Mouse (Mus musculus) heart, postnatal 25 days (tissue): Measurements from ENCODE around the gene Usmg5. TPM values are rescaled to one million over a fixed set of nuclear protein-coding genes. Genes with fewer than 3 reads are reported as not detected.

Experiments
- DNase-seq: peaks from one replicate; pipeline ENCODE4 v3.0.0; 2022; ENCODE audit warnings: low spot score
- intact Hi-C: fragments of 180-260 bp; cut with DNase I; formaldehyde crosslinking; loops from one replicate; pipeline ENCODE4 v1.15.1; 2025
- total RNA-seq, 2 experiments: library from RNA; stranded (reverse); gene quantifications; 2 replicates each; pipeline ENCODE4 v1.2.3; 2021

Usmg5 gene
- total RNA-seq, 2 experiments from 2014 or later, result 2,458 to 2,607 TPM

DNA sequence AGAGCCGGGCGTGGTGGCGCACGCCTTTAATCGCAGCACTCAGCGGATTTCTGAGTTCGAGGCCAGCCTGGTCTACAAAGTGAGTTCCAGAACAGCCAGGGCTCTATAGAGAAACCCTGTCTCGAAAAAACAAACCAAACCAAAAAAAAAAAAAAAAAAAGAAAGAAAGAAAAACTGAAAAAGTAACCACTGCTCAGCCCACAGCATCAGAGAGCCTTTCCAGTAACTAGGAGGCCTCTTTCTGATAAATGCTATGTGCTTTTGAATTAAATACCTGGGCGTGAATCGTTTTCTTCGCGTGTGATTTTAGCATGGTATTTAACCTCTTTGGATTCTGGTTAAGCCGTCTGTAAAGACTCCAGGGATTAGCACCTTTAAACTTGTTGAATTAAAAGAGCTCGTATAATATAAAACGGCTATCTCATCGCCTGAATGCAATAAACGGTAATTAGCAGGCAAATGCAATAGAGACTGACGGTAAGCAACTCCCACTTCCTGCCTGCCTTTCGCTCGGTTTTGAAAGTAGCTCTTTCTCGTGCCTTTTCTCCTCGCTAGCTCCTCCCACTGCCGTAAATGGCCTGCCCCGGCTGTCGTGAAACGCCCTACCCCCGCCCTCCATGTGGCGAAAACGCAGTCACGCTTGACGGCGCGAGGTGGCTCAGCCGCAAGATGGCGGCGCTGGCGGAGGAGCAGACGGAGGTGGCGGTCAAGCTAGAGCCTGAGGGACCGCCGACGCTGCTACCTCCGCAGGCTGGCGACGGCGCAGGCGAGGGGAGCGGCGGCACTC is 23.2 kb downstream of the Usmg5 start, which contains the start of gene Taf5:
Gene Taf5, plus strand, starts transcription at position 651 of the 787 bp plus-strand sequence.
- intact Hi-C loops, result no loop called here
- peak; percentile 93 for DNase-seq

DNA sequence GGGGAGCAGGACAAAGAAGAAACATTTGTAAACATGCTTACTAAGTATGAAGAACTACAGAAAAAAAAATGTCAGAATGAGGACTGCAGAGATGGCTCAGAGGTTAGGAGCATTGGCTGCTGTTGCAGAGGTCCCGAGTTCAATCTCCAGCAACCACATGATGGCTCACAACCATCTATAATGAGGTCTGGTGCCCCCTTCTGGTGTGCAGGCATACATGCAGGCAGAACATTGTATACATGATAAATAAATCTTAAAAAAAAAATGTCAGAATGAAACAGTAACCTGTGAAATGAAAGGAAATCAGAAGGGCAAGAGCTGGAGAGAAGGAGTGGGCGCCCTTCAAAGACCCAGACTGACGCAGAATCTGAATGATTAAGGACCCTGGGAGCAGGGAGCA is 24.6 kb downstream of the Usmg5 start:
- DNase-seq, result no peak
- intact Hi-C loops, result no loop called here

DNA sequence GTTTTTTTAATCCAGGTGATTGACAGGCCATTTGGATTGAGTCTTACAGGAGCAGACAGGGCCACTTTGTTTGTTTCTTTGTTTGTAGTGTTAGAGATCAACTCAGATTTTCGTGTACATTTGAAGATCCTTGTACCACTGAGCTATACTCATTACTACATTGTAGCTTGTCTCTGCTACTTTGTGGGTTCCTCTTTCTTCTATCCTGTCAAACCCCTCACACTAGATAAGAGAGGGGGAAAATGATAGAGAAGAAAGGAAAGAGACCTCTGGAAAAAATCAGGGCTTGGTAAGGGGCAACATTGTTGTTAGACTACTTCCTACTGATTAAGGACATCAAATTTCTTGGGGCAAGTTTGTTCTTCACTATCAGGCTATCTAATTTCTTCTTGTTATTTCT is 32.8 kb downstream of the Usmg5 start:
- DNase-seq, result no peak
- intact Hi-C loops, result no loop called here

DNA sequence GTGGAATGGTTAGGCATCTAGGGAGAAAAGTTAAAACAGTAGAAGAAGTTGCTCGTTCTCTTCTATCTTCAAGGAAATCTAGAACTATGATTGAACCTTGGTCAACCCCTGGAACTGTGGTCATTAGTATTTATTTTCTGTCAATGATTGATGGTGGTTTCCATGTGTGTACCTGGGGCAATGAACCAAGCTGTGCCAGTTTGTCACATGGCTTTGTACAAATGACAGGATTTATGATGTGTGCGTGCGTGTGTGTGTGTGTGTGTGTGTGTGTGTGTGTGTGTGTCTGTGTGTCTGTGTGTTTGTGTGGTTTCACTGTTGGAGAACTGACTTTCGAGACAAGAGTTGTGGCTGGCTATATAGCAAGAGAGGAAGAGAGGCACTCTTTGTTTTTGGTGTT is 37.0 kb downstream of the Usmg5 start:
- intact Hi-C loops, result no loop called here

DNA sequence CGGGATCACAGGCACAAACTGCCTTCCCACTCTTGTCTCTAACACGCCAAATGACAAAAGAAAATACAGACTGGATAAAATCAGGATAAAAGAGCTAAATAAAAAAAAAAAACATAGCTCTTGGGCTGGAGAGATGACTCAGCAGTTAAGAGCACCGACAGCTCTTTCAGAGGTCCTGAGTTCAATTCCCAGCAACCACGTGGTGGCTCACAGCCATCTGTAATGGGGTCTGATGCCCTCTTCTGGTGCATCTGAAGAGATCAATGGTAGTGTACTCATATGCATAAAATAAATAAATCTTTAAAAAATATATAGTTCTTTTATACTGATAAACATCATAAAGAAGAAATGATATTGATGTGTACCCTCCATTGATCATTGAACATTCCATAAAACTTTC is 37.5 kb downstream of the Usmg5 start:
- DNase-seq, result no peak

More for the DNA sequence above, 37.0 kb downstream of the Usmg5 start:
- DNase-seq, result no peak

DNA sequence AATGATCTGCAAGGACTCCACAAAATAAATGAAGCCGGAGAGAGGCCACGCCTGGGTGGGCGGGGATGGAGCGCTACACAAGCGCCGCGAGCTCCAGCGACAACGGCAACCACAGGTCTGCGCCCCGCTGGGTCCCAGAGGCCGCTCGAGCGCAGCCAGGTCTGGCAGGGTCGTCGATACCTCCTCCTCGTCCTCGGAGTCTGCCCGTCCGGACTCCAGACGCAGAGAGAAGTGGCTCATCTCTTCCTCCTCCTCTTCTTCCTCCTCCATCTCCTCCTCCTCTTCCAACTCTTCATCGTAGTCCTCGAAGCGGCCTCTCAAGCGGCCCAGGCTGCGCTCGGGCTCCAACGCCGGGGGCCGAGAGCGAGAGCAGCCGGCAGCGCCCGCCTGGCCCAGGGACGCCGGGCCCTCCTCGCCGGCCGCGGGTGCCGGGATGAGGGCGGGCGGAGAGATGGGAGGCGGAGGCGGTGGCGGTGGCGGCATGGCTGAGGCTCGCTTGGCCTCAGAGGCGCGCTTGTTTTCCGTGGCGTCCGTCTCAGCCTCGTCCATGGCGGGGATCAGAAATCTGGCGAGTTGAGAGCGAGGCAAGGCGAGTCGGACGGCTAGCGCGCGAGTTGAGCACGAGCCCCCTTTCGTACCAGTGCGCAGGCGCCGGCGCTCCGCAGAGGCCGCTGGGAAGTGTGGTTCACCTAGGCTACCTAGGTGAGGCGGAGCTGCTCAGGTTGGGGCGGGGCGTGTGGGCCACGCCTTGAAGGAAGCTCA is 40.0 kb downstream of the Usmg5 start, which contains the start of gene Pcgf6:
Gene Pcgf6, minus strand, starts transcription at position 636 of the 762 bp plus-strand sequence.
- peak; percentile 34 for DNase-seq
- intact Hi-C loops, result no loop called here

More for the DNA sequence above, 37.5 kb downstream of the Usmg5 start:
- intact Hi-C loops, result no loop called here

DNA sequence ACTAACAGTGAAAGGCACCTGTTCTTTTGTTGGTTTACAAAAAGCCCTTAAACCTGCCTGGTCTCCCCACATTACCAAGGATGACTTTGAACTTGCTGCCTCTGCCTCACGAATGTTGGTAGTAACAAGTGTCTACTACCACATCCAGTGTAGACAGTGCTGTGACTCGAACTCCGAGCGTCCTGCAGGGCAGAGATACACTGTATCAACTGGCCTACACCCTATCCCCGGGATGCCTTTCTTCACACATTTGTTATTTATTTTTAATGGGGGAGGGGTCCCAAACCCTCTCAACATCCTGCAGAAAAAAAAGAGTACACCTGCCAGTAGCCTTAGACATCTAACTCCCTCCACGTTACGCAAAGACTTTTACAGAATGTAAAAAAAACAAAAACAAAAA is 40.6 kb downstream of the Usmg5 start:
- intact Hi-C loops, result no loop called here
- DNase-seq, result no peak

DNA sequence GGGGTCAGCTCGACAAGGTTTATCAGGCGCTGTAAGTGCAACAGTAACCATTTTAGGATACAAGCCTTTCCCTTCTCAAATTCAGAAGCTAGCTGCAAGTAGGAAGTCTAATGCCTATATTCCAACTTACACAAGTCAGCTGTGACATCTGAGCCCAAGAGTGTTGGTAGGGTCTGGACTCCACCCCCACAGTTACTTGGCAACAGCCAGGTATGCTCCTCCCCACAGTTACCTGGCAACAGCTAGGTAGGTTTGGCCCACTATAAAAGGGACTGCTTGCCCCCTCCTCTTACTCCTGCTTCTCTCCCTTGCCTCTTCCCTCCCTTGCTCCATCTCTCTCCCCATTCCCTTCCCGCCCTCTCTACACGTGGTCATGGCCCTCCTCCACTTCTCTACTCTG is 41.4 kb downstream of the Usmg5 start:
- no peak for DNase-seq
- intact Hi-C loops, result no loop called here

DNA sequence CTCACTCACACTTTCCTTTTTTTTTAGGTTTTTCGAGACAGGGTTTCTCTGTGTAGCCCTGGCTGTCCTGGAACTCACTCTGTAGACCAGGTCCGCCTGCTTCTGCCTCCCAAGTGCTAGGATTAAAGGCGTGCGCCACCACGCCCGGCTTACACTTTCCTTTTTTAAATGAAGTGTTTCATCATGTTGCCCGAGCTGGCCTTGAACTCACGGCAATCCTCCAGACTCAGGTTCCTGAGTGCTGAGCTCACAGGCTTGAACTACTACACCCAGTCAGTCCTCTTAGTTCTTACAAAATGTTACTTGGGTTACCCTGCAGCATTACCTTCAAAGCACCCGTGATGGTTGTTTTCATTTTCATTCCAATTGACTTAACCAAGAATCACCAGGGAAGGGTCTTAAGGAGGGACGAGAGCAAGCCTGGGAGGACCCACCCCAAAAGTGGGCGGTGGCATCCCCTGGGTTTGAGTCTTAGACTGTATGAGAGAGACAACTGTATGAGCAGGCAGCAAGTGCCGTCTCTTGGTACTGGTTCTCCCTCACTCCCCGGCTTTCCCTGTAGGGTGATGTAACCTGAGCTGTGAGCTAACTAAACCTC is 43.1 kb downstream of the Usmg5 start:
- intact Hi-C loops, result no loop called here
- DNase-seq, result no peak

DNA sequence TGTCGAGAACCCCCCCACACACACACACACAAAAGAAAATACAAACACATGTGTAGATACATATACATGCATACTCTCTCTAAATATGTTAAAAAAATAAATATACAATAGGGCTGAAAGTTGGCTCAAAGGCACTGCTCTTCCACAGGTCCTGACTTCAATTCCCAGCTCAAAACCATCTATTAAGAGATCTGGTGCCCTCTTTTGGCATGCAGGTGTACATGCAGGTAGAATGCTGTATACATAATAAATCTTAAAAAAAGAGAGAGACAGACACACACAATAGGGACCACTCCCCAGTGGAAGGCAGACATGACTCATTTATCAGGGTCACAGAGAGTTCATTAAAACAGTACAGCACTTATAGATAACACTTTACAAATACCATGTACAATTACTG is 44.1 kb downstream of the Usmg5 start:
- no peak for DNase-seq
- intact Hi-C loops, result no loop called here

DNA sequence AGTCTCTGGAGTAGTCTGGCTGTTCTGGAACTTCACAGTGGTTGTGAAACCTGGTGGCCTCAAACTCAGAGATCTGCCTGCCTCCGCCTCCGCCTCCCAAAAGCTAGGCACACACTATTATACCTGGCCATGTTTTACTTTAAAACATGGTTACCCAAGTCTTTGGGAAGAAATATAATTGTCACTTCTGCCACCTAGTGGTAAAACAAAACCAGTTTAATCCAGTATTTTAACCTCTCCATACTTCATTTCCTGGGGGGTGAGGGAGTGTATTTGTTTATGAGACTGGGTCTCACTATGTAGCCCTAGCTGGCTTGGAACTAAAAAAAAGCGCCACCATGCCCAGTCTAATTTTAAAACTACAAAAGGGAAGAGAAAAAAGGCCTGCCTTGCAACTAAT is 46.8 kb downstream of the Usmg5 start:
- intact Hi-C loops, result loop anchor here (5.0 kb wide), 1 partner anchor 166 kb away; no protein-coding TSS in a partner anchor
- DNase-seq, result no peak

DNA sequence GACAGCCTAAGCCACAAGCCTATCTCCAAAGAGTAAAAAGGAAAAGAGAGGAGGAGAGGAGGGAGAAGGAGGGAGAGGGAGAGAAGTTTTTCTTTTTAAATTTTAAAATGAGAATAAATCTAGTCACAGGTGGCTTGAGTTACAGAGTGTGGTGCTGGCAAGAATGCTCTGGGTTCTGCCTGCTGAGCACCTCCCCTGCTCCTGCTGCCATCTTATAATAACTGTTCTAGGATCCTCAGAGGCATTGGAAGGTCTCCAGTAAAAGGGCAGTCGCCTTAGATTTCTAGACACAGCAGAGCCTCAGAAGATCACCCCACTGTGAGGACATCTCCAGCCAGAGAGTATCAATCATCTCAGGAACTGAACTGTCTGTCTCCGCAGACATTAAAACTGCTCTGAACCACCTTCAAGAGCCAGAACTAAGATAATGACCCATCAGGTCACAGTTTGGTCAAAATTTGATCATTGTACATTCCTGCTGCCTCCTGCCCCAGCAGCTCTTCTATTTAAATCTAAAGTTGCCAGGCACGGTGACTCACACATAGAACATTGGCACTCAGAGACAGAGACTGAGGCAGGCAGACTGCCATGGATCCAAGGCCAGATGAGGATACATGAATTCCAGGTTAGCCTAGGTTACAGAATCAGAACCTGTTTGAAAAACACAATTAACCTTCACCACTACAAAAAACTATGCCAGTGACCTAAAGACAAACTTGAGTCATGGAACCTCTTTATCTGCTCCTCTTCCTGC is 49.5 kb downstream of the Usmg5 start:
- intact Hi-C loops, result loop anchor here (5.0 kb wide), 1 partner anchor 164 kb away; no protein-coding TSS in a partner anchor
- no peak for DNase-seq

DNA sequence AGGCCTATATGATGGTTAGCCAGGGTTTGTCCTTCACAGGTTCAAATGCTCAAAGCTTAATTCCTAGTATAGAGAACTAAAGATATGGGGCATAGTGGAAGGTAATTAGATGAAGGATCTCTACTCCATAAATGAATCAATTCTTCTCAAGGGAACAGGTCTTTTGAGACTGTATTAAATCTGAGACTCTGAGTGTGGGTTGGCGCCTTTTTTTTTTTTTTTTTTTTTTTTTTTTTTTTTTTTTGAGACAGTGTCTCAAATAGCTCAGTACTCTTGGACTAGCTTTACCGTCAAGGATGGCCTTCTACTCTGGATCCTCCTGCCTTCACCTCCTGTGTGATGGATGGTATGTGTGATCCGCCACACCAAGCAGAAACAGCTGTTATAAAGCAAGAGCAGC is 53.9 kb downstream of the Usmg5 start:
- intact Hi-C loops, result no loop called here
- DNase-seq, result no peak

DNA sequence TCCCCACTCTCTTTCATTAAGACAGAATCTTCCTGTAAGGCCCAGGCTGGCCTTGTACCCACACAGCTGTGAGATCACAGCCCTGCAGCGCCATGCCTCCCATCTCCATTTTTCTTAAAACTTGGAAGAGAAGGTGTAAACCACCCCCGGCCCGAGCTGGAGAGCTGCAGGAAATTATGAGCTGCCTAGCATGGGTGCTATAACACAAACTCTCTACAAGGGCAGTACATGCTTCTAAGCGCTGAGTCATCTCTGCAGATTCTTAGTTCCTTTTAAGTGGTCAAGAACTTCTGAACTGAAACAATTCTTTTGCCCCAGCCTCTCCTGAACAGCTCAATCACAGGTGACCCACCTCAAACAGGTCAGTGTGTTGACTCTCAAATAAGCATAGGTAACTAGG is 55.5 kb downstream of the Usmg5 start:
- intact Hi-C loops, result no loop called here
- no peak for DNase-seq

Other genes with a start within 250 kb of the Usmg5 start
- gene Ina, start 75.9 kb downstream of the Usmg5 start, total RNA-seq, result not detected
- gene Nt5c2, start 75.5 kb downstream of the Usmg5 start, total RNA-seq, result 10 to 100 TPM; 65.0 to 71.7 TPM
- 1 to 10 TPM; 2.8 to 3.2 TPM for gene Pcgf6, start 39.7 kb downstream of the Usmg5 start, total RNA-seq
- 1 to 10 TPM; 2.7 to 3.5 TPM for gene Taf5, start 22.9 kb downstream of the Usmg5 start, total RNA-seq
- gene Pdcd11, start 121 bp upstream of the Usmg5 start, total RNA-seq, result 10 to 100 TPM; 10.5 to 11.0 TPM
- gene Calhm2, start 47.6 kb upstream of the Usmg5 start, total RNA-seq, result 1 to 10 TPM; 3.4 to 3.9 TPM
- not detected for gene Calhm1, start 53.6 kb upstream of the Usmg5 start, total RNA-seq
- not detected for gene Calhm3, start 67.1 kb upstream of the Usmg5 start, total RNA-seq
- 1 to 10 TPM; 1.0 to 1.1 TPM for gene Neurl1a, start 88.2 kb upstream of the Usmg5 start, total RNA-seq